Mouse (Mus musculus): ENCODE measurements around the gene Sult6b2. TPM values are rescaled to one million over a fixed set of nuclear protein-coding genes. Genes with fewer than 3 reads are reported as not detected.

Sult6b2 gene
- polyA plus RNA-seq, 1 experiment from 2014 or later, result not detected

DNA sequence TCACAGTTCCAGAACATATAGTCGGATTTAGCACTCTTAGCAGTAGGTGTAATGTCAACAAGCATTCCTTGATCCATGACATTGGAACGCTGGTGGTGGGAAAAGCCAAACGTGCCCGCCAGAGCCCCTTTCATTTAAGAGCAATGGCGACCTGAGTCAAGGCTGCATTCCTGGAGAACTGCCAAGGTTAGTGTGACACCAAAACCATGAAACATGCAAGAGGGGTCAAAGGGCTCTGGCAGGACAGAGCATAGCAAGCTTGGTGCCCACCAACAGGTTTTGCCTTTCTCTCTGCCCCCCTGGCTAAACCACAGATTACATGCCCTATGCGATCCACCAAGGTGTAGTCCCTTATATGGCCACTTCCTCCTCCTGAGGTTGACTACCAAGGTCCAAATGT, 65.7 kb downstream of the Sult6b2 start:
- DNase-seq (ENCODE audit: low spot score), result no peak
- no peaks in the 10 kb centered on the region for H3K36me3 ChIP-seq
- H3K4me1 ChIP-seq, result no peaks in the 10 kb centered on the region
- 80% methylated on average over 6 of the region's 6 CpGs for WGBS
- no peaks in the 10 kb centered on the region for H3K9me3 ChIP-seq (replicated peaks)
- H3K27ac ChIP-seq, result no peak overlapping the region
- no peaks in the 10 kb centered on the region for H3K27me3 ChIP-seq (ENCODE audit: low read depth, poor library complexity, severe bottlenecking)
- no peak overlapping the region for H3K4me3 ChIP-seq

DNA sequence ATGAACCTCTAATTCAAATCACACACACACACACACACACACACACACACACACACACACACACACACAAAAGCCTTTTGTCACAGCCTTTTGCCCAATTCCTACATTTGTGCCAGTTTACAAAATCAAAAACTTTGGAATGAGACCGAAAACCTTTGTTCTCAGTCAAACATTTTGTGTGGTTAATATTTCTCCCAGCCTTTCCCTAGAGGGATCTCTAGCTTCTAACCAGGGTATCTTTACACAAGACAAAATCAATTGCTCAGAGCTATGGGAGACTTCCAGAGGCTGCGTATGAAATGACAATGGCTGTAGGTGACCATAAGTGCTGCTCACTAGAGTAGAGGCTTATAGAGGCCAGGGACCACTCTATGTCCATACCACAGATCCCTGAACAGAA, 66.1 kb downstream of the Sult6b2 start:
- WGBS, result 95% methylated on average over 2 of the region's 2 CpGs
- no peak for DNase-seq (ENCODE audit: low spot score)
- H3K9me3 ChIP-seq (replicated peaks), result no peaks in the 10 kb centered on the region
- H3K27me3 ChIP-seq (ENCODE audit: low read depth, poor library complexity, severe bottlenecking), result no peaks in the 10 kb centered on the region
- no peaks in the 10 kb centered on the region for H3K36me3 ChIP-seq
- H3K4me1 ChIP-seq, result no peaks in the 10 kb centered on the region
- H3K4me3 ChIP-seq, result no peak overlapping the region
- H3K27ac ChIP-seq, result no peak overlapping the region

DNA sequence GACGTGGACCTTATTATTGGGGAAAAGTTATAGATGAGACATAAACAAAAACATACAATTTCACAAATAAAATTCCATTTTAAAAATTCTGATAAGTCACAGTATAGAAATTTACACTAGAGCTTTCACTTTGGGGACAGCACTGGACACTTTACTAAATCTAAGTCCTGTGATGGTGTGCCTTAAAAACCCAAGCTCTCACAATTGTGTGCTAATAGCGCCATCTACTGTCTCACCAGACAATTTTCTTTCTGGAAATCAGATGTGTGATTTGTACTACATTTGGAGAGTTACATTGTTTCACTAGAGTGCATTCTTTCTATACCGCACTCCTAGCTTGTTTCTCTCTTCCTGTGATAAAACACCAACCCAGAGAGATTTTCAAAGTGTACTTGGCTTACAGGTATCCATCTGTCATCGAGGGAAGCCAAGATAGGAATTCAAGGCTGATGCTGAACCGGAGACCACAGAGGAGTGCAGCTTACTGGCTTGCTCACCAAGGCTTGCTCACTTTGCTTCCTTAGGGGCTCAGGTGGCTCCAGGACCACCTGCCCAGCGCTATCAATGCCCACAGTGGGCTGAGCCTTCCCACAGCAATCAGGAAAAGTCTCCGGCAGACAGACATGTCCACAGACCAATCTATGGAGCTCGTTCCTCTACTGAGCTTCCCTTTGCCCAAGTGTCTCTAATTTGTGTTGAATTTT, 68.8 kb downstream of the Sult6b2 start:
- Histone ChIP-seq H3K36me3 (no peaks in the 10 kb centered on the region), H3K27ac (no peak overlapping the region), H3K9me3 (replicated peaks) (no peaks in the 10 kb centered on the region), H3K4me3 (no peak overlapping the region), H3K4me1 (no peaks in the 10 kb centered on the region), H3K27me3 (ENCODE audit: low read depth, poor library complexity, severe bottlenecking) (no peaks in the 10 kb centered on the region)
- no peak for DNase-seq (ENCODE audit: low spot score)
- WGBS, result 48% methylated on average over 8 of the region's 8 CpGs

Other genes with a start within 250 kb of the Sult6b2 start
- gene Kcnj8, start 232.9 kb downstream of the Sult6b2 start, polyA plus RNA-seq (2016; fragmentation: Nextera tagmentation; extraction: Ambion mirVana), result 0.09 and 0.16 TPM in 2 replicates
- 1.1 and 1.2 TPM in 2 replicates for gene Abcc9, start 102.2 kb downstream of the Sult6b2 start, polyA plus RNA-seq (2016; fragmentation: Nextera tagmentation; extraction: Ambion mirVana)
- gene Cmas, start 47.8 kb downstream of the Sult6b2 start, polyA plus RNA-seq (2016; fragmentation: Nextera tagmentation; extraction: Ambion mirVana), result 65.1 and 70.4 TPM in 2 replicates
- 0.73 and 0.91 TPM in 2 replicates for gene St8sia1, start 159.9 kb upstream of the Sult6b2 start, polyA plus RNA-seq (2016; fragmentation: Nextera tagmentation; extraction: Ambion mirVana)

Data from limb, embryonic 10.5 days (tissue).